Mouse (Mus musculus): ENCODE measurements around the gene Lmx1b. TPM values are rescaled to one million over a fixed set of nuclear protein-coding genes. Genes with fewer than 3 reads are reported as not detected.

The Lmx1b gene
- polyA plus RNA-seq, 1 experiment: not detected

GRCm38 (mm10) chr2:33515431-33515830 is 124.9 kb downstream of the Lmx1b start:
- peaks cover 71% of the 10 kb centered on the region for H3K27me3 ChIP-seq (replicated peaks)
- TF ChIP-seq GATA1 (IDR thresholded peaks at IDR 0.05; ENCODE audit: borderline replicate concordance, low read length) (no peak), FLI1 (IDR thresholded peaks at IDR 0.05; ENCODE audit: low read length) (no peak)
- H3K4me1 ChIP-seq: peaks cover 6% of the 10 kb centered on the region
- peaks cover 15% of the 10 kb centered on the region for H3K9me3 ChIP-seq
- no peak overlapping the region for H3K4me3 ChIP-seq (replicated peaks)
- H3K36me3 ChIP-seq (replicated peaks; ENCODE audit: low read length): no peaks in the 10 kb centered on the region

Other genes with a start within 250 kb of the Lmx1b start
- 1.6 and 7.9 TPM in 2 replicates for gene Zbtb34, start 209.2 kb downstream of the Lmx1b start, polyA plus RNA-seq (2012; ENCODE audit: insufficient read depth, low replicate concordance)
- gene Zbtb43, start 172.0 kb downstream of the Lmx1b start, polyA plus RNA-seq (2012; ENCODE audit: insufficient read depth, low replicate concordance): 1.7 TPM in 1 of 2 replicates, not detected in the other
- gene Mvb12b, start 247.4 kb upstream of the Lmx1b start, polyA plus RNA-seq (2012; ENCODE audit: insufficient read depth, low replicate concordance): 181 and 204 TPM in 2 replicates

Data from megakaryocyte, embryonic 14.5 days (primary cell).